Mouse (Mus musculus): Measurements from ENCODE around the gene Slc38a10. TPM values are rescaled to one million over a fixed set of nuclear protein-coding genes. Genes with fewer than 3 reads are reported as not detected.
A peak's percentile ranks its signal among the peaks of the same experiment; 100 is the strongest.

The Slc38a10 gene
- 10 to 100 TPM; 32.2 to 51.7 TPM for total RNA-seq (2021)
- long read RNA-seq, experiment 1, full-length matches to known transcripts: 16 of 59 reads
- long read RNA-seq, experiment 1, partial matches to known transcripts: 6 of 59 reads
- long read RNA-seq, experiment 1, other reads (novel, unspliced or antisense): 37 of 59 reads
- long read RNA-seq, experiment 2, full-length matches to known transcripts: 14 of 50 reads
- long read RNA-seq, experiment 2, partial matches to known transcripts: 8 of 50 reads
- long read RNA-seq, experiment 2, other reads (novel, unspliced or antisense): 28 of 50 reads

DNA sequence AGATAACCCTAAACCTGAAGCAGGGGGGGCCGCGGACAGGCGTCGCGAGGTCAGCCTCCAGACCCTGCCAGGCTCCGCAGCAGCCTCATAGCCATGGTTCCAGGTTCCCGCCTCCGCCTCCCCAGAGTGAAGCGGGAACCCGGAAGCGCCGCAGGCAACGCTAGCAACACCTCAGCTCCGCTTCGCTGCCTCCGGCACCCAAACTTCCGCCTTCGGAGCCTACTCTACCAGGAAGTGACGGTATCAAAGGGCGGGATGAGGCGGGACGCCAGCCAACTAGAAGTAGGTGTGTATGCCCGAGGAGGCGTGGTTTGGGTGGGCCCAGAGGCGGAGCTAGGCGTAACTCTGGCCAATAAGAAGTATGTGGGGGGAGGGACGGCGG lies at the start of gene Slc38a10:
TSS of gene Slc38a10 (minus strand) at position 234 of the 382 bp plus-strand sequence.
- DNase-seq: peak; percentile 100
- no peak for TF ChIP-seq CTCF (IDR thresholded peaks at IDR 0.05)
- Histone ChIP-seq H3K27ac (peak within 1 kb of the TSS; percentile 93), H3K4me3 (peak within 1 kb of the TSS; percentile 99)
- intact Hi-C loops (cut with DNase I): no loop called here

DNA sequence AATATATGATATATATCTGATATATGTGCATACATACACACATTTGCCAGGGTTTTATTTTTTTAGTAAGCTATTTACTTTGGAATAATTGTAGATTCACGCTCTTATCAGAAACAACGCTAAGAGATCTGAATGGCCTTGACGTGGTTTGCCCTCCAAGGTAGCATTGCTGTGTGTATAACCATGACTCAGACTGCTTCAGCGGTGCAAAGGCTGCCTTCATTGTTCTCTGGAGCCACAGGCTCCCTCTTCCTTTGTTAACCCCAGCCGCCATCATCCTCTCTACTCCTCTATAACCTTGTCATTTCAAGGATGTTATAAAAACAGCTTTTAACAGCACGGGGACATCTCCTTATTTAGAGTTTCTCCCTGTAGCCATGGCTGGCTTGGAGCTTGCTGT lies 49.5 kb upstream of the Slc38a10 start:
- Histone ChIP-seq H3K27ac (no peak overlapping the region), H3K4me3 (no peak overlapping the region)
- intact Hi-C loops (cut with DNase I): no loop called here
- DNase-seq: no peak
- no peak for TF ChIP-seq CTCF (IDR thresholded peaks at IDR 0.05)

DNA sequence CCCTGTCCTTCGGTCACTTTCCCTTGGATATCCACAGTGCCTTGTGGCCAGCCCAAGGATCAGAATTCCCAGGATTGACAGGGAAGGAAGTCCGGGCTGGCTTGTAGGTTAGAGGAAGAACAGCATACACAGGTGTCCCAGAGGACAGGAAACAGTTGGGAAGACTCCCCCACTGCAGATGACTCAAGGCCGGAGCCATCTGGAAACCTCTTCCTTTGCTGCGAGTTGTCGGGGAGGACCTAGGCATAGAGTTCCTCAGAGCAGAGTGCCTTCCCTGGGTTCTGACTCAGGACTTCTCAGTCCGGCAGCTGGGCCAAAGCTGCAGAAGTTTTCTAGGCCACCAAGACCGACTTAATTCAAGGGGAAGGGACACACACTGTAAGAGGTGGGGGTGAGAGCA lies 48.6 kb upstream of the Slc38a10 start:
- DNase-seq: no peak
- no peak for TF ChIP-seq CTCF (IDR thresholded peaks at IDR 0.05)
- H3K27ac ChIP-seq: no peak overlapping the region
- no peak overlapping the region for H3K4me3 ChIP-seq
- intact Hi-C loops (cut with DNase I): no loop called here

DNA sequence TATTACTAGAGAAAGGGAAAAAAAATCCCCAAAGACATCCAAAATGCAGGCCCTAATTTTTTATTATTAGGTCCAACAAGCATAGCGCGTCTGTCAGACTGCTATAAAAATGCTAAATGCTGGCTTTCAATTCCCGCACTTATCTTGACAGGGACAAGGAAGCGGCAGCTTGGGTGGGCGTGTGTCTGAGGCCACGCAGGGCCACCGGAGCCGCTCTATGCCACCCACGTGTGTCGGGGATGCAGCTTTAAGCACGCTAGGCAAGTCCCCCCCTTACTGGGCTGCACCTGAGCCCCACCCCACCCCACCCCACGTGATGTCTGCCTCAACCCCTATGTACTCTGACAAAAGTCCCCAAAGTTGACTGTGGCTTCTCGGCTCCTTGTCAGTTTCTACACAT lies 47.7 kb upstream of the Slc38a10 start:
- TF ChIP-seq CTCF (IDR thresholded peaks at IDR 0.05): no peak
- Histone ChIP-seq H3K27ac (no peak overlapping the region), H3K4me3 (no peak overlapping the region)
- intact Hi-C loops (cut with DNase I): no loop called here
- no peak for DNase-seq

DNA sequence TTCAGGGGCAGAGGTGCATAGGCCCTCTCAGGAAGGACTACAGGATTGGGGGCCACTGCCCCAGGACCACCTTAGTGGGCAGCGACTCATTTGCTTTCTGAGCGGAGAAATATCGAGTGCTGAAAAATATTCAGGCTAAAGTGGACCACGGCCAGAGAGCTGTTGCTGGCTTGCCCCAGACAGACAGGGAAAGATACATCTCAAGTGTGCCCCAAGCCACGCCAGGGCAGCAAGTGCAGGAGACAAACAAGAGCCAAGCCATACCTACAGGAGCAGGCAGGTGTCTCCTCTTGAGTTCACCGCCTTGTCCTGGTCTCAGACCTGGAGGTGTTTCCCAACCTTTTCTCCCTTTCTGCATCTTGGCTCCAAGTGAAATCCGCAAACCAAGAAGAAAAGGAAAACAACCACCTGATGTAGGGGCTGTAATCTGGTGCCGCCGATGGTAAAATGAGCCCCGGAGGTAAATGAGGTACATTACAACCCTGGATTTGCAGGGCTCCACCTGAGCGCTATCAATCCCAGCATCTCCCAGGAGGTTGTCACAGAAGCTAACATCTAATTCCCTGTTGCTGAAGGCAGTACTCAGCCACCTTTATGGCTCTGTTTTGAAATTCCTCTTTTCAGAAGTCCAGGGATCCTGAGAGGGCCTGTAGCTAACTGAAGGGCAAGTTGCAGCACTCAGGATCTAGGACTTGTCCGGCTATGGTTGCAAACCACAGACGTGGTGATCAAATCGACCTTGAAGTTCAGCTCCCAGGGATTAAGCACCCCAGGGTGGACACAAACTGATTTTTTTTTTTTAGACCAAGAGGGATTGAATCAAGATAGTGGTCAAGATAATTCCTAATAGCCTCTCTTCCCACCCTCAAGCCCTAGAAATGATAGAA lies 39.6 kb upstream of the Slc38a10 start:
- no peak for TF ChIP-seq CTCF (IDR thresholded peaks at IDR 0.05)
- Histone ChIP-seq H3K27ac (peak overlapping the region; percentile 96), H3K4me3 (peak overlapping the region; percentile 87)
- intact Hi-C loops (cut with DNase I): loop anchor here (1.0 to 2.0 kb wide), 2 partner anchors 15 to 116 kb away; no protein-coding TSS in a partner anchor
- DNase-seq: no peak

DNA sequence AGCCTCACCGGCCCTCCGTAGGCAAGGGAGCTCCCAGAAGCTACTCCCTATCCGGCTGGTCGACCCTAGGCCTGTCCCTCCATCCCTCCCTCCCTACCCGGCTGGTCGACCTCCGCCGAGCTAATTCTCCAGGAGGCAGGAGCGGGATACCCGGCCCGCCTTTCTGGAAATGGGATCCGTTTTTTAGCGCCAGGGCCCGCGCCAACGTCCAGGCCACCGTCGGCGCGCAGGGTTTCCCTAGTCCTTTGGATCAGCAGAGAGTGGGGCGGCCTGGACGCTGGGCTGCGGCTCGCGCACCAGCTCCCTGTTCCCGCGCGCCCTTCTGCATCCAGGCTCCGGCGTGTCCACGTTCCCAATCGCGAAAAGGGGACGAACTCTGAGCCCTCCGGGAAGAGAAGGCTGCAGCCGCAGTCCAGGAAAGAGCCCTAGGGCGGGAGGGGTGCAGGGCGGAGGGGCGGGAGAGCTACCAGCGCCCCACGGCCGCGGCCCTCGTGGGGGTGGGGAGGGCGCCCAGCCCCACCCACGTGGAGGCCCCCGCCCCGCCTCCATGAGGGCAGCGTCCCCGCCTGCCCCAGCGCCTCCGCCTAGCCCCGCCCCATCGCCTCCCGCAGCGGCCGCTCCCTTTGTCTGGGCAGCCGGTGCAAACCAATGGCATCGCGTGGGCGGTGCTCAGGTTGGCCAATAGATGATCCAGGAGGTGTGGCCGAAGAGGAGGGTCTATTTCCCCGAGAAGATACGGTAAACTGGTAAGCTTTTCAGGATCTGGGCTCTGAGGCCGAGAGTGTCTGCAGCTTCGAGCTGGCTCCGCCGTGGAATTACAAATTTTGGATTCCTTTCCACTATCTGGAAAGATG lies 38.5 kb upstream of the Slc38a10 start:
- H3K27ac ChIP-seq: peak overlapping the region; percentile 96
- peak overlapping the region; percentile 87 for H3K4me3 ChIP-seq
- intact Hi-C loops (cut with DNase I): loop anchor here (1.0 to 2.0 kb wide), 2 partner anchors 41 to 117 kb away; no protein-coding TSS in a partner anchor
- no peak for TF ChIP-seq CTCF (IDR thresholded peaks at IDR 0.05)
- DNase-seq: peak; percentile 100

DNA sequence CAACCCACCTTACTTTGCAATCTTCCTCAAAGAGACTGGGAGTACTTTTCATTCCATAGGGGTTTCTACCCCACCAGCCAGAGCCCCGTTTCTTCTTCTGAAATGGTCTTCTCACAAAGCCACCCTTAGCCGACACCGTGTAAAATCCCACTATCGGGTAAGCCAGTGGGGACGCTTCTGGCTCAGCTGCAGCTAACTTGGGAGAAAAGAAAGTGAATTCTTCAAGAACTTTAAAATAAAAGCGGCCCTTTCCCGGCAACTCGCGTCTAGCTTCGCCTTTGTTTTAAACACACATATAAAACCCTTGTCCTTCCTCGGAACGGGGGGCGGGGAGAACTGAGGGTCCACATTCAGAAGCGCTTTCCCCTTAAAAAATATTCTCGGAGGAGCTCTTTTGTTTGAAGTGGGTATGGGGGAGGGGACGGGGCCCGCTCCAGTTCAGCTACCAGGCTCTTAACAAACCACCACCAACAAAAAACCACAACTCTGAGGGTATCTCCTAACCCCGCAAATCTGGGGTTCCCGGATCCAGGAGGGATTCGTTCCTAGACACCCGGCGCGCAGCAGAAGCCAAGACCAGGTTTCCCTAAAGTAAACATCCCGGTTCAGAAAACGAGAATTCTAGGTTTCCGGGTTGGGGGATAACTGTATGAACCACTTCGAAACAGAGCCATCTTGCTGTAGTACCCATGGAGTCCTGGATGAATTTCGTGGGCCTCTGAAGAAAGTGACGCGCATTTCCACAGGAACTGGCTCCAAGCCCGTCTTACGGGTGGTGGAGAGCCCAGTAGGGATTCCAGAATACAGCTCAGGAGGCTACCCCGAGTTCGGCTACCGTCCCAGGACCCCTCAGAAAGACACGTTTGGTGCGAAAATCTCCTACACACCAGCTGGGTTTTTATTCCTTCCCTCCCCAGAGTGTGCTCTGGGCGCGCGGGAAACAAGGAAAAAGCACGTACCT lies 37.6 kb upstream of the Slc38a10 start:
- TF ChIP-seq CTCF (IDR thresholded peaks at IDR 0.05): no peak
- DNase-seq: peak; percentile 79
- peak overlapping the region; percentile 96 for H3K27ac ChIP-seq
- intact Hi-C loops (cut with DNase I): loop anchor here (1.0 kb wide), 2 partner anchors 42 to 46 kb away; no protein-coding TSS in a partner anchor
- H3K4me3 ChIP-seq: peak overlapping the region; percentile 87

DNA sequence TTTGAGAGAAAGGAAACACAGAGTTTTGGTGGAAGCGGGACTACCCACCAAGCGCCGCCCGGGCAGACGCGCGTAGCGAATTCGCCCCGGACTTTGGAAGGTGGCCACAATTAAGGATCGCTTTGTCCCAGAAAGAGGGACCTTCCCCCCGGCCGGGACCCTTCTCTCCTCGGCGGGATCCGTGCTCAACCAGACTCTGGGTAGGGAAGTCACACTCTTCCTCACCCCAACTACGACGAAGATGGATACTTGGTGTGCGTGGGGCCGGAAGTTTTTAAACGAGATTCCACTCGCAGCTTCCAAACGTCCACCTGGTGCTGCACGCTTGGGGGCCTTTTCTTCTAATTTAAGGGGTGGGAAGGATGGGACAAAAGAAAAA lies 36.9 kb upstream of the Slc38a10 start:
- H3K27ac ChIP-seq: peak overlapping the region; percentile 96
- peak overlapping the region; percentile 87 for H3K4me3 ChIP-seq
- peak; percentile 65 for DNase-seq
- intact Hi-C loops (cut with DNase I): loop anchor here (1.0 kb wide), 1 partner anchor 46 kb away; no protein-coding TSS in a partner anchor
- no peak for TF ChIP-seq CTCF (IDR thresholded peaks at IDR 0.05)

DNA sequence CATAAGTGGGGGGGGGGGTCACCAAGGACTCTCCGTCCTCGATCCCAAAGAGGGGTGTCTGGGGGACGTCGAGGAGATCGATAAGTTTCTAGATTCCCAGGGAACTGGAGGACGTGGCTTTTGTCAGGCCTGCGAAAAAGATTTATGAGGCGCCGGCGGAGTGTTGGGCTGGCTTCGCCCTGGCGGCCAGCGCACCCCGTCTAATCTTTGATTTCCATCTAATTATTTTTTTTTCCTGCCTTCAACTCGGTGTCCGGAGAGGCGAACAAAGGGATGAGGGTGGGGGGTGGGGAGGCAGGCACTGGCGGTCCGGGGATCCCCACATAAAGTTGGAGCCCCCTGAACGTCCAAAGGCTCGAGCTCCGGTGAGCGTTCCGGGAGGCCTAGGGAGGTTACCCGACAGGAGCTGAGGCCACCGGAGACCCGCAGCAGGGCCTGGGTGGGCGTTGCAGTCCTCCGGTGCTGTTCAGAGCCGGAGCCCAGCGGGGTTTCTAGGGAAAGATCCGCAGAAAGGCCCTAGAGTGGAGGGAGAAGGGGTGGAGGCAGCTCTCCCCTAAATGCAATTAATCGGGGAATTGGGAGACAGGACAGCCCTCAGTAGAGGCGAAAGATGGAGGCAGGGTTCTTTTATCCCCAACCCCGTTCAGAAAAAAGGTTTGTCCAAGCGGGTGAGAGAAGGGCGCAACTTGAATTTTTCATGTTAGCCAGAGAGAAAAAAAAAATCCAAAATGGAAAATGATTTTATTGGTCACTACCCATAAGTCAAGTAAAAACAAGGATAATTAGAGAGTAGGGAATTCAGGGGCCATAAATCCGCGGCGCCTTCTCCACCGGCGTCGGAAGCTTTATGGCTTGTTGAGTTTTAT lies 36.3 kb upstream of the Slc38a10 start:
- no peak for TF ChIP-seq CTCF (IDR thresholded peaks at IDR 0.05)
- peak; percentile 50 for DNase-seq
- peak overlapping the region; percentile 87 for H3K4me3 ChIP-seq
- intact Hi-C loops (cut with DNase I): loop anchor here (1.0 kb wide), 1 partner anchor 47 kb away; no protein-coding TSS in a partner anchor
- peak overlapping the region; percentile 96 for H3K27ac ChIP-seq

DNA sequence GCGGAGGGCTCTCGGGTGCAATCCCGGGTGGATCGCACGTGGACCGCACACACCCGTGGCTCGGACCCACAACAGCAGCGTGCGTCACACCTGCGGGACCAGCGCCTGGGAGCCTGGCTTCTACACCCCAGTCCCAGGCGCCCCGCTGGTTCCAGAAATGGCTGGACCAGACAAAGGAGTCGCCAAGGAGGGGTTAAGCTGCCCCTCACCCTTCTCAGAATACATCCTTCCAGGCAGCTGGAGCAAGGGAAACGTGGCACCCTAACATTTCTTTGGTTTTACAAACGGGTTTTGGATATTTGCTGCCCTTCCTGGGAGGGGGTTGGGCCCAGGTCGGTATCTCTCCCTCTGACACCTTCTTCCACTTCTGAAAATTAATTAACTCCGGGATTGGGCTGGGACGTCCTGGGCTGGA lies 35.7 kb upstream of the Slc38a10 start:
- intact Hi-C loops (cut with DNase I): no loop called here
- H3K4me3 ChIP-seq: peak overlapping the region; percentile 87
- TF ChIP-seq CTCF (IDR thresholded peaks at IDR 0.05): no peak
- peak; percentile 60 for DNase-seq
- peak overlapping the region; percentile 96 for H3K27ac ChIP-seq
